Mouse (Mus musculus) midbrain, postnatal 0 days (tissue): ENCODE results near the gene Dmrtc2. TPM values are rescaled to one million over a fixed set of nuclear protein-coding genes. Genes with fewer than 3 reads are reported as not detected.

Experiments
- ATAC-seq: fragments of 200-750 bp; cut with Nextera tagmentation; 2 replicates; pipeline ENCODE4 v1.8.0; 2017; ENCODE audit warnings: moderate number of reproducible peaks, mild to moderate bottlenecking, moderate TSS enrichment, moderate library complexity; ENCODE audit not compliant: low FRiP score
- DNase-seq: peaks from one replicate; pipeline ENCODE4 v3.0.0-alpha.2; 2015; ENCODE audit warnings: low spot score
- H3K27ac ChIP-seq: fragments of 300-500 bp; sonication (generic); 2 replicates; pipeline ENCODE4 v1.5.1; 2014; ENCODE audit warnings: low read depth, mild to moderate bottlenecking, low read length, mixed read lengths
- H3K27me3 ChIP-seq: fragments of 300-500 bp; sonication (generic); 2 replicates; pipeline ENCODE4 v1.6.1; 2014; ENCODE audit warnings: low read length, control low read depth, mixed read lengths; ENCODE audit not compliant: insufficient read depth
- H3K36me3 ChIP-seq: fragments of 300-500 bp; sonication (generic); 2 replicates; pipeline ENCODE4 v1.6.1; 2014; ENCODE audit warnings: low read length, control low read depth, mixed read lengths; ENCODE audit not compliant: insufficient read depth
- H3K4me1 ChIP-seq: fragments of 300-500 bp; sonication (generic); 2 replicates; pipeline ENCODE4 v1.6.1; 2014; ENCODE audit warnings: mild to moderate bottlenecking, control low read depth, antibody characterized with exemption, low read length, mixed read lengths; ENCODE audit not compliant: insufficient read depth
- H3K4me2 ChIP-seq: fragments of 300-500 bp; sonication (generic); 2 replicates; pipeline ENCODE4 v1.6.1; 2014; ENCODE audit warnings: low read depth, mild to moderate bottlenecking, low read length, mixed read lengths; ENCODE audit not compliant: poor library complexity, severe bottlenecking
- H3K4me3 ChIP-seq: fragments of 300-500 bp; sonication (generic); 2 replicates; pipeline ENCODE4 v1.5.1; 2014; ENCODE audit warnings: low read depth, mild to moderate bottlenecking, low read length, moderate library complexity
- H3K9ac ChIP-seq: fragments of 300-500 bp; sonication (generic); replicated peaks from 2 replicates; pipeline ENCODE4 v1.6.1; 2014; ENCODE audit warnings: mild to moderate bottlenecking, low read length, moderate library complexity, mixed read lengths; ENCODE audit not compliant: poor library complexity, severe bottlenecking
- H3K9me3 ChIP-seq: fragments of 300-500 bp; sonication (generic); 2 replicates; pipeline ENCODE4 v1.6.1; 2016; ENCODE audit warnings: low read length, control low read depth
- CTCF ChIP-seq: IDR thresholded peaks from 2 replicates; pipeline ENCODE4 v1.5.1; 2016; ENCODE audit warnings: antibody characterized with exemption, mild to moderate bottlenecking
- WGBS: fragments of 180-500 bp; shearing (Covaris S2); extraction: QIAGEN DNeasy Blood & Tissue Kit; methylation state at CpG from one replicate; pipeline ENCODE4 v1.1.7; 2014; 5-methylcytosine and 5-hydroxymethylcytosine counted together
- polyA plus RNA-seq: library from polyadenylated mRNA; unstranded; fragments of >200 nt; fragmentation: Nextera tagmentation; extraction: Ambion mirVana; gene quantifications from 2 replicates; pipeline ENCODE4 v1.2.1, GENCODE M21; 2015
- total RNA-seq: library from RNA; depleted of rRNA; stranded (reverse); fragments of >200 nt; gene quantifications from 2 replicates; pipeline ENCODE4 v1.2.3, GENCODE M21; 2014

Gene Dmrtc2
- total and polyA plus RNA-seq, 2 experiments from 2014 or later, result 0.11 to 0.31 TPM

GRCm38 (mm10) chr7:24850899-24851303, 19.0 kb upstream of the Dmrtc2 start:
- Histone ChIP-seq H3K27me3 (no peaks in the 10 kb centered on the region), H3K36me3 (no peaks in the 10 kb centered on the region), H3K27ac (no peak overlapping the region), H3K4me1 (no peaks in the 10 kb centered on the region), H3K9me3 (no peaks in the 10 kb centered on the region), H3K4me3 (no peak overlapping the region), H3K9ac (no peak overlapping the region), H3K4me2 (no peak overlapping the region)
- 35% methylated on average over 6 of the region's 6 CpGs for WGBS
- ATAC-seq, result no peak
- DNase-seq, result no peak
- no peak for TF ChIP-seq CTCF

GRCm38 (mm10) chr7:24851596-24852325, 18.1 kb upstream of the Dmrtc2 start:
- no peak for TF ChIP-seq CTCF
- no peak overlapping the region for H3K4me2 ChIP-seq

GRCm38 (mm10) chr7:24852557-24853232, 17.2 kb upstream of the Dmrtc2 start:
- Histone ChIP-seq H3K27ac (no peak overlapping the region), H3K9ac (no peak overlapping the region), H3K4me3 (no peak overlapping the region), H3K27me3 (no peaks in the 10 kb centered on the region), H3K36me3 (no peaks in the 10 kb centered on the region), H3K4me2 (no peak overlapping the region), H3K9me3 (no peaks in the 10 kb centered on the region), H3K4me1 (no peaks in the 10 kb centered on the region)
- TF ChIP-seq CTCF, result no peak
- 73% methylated on average over 8 of the region's 8 CpGs for WGBS
- ATAC-seq, result no peak
- no peak for DNase-seq

More at GRCm38 (mm10) chr7:24851596-24852325, 18.1 kb upstream of the Dmrtc2 start:
- Histone ChIP-seq H3K4me1 (no peaks in the 10 kb centered on the region), H3K27me3 (no peaks in the 10 kb centered on the region), H3K27ac (no peak overlapping the region), H3K36me3 (no peaks in the 10 kb centered on the region), H3K4me3 (no peak overlapping the region), H3K9ac (no peak overlapping the region), H3K9me3 (no peaks in the 10 kb centered on the region)
- 86% methylated on average over 5 of the region's 5 CpGs for WGBS
- ATAC-seq (no peak), DNase-seq (no peak)

- Histone ChIP-seq H3K9me3 (no peaks in the 10 kb centered on the region), H3K36me3 (no peaks in the 10 kb centered on the region), H3K4me2 (no peak overlapping the region), H3K27me3 (no peaks in the 10 kb centered on the region), H3K27ac (no peak overlapping the region), H3K9ac (no peak overlapping the region), H3K4me1 (no peaks in the 10 kb centered on the region), H3K4me3 (no peak overlapping the region)
- ATAC-seq (no peak), DNase-seq (no peak)
- TF ChIP-seq CTCF, result no peak
Observed at GRCm38 (mm10) chr7:24853233-24853563, 16.7 kb upstream of the Dmrtc2 start.

GRCm38 (mm10) chr7:24853695-24854094, 16.2 kb upstream of the Dmrtc2 start:
- Histone ChIP-seq H3K27ac (no peak overlapping the region), H3K9me3 (no peaks in the 10 kb centered on the region), H3K4me1 (no peaks in the 10 kb centered on the region), H3K36me3 (no peaks in the 10 kb centered on the region), H3K4me3 (no peak overlapping the region), H3K27me3 (no peaks in the 10 kb centered on the region), H3K9ac (no peak overlapping the region), H3K4me2 (no peak overlapping the region)
- DNase-seq (no peak), ATAC-seq (no peak)
- no peak for TF ChIP-seq CTCF
- WGBS, result 45% methylated on average over 7 of the region's 7 CpGs

GRCm38 (mm10) chr7:24856460-24857120, 13.3 kb upstream of the Dmrtc2 start:
- Histone ChIP-seq H3K4me2 (no peak overlapping the region), H3K27me3 (no peaks in the 10 kb centered on the region), H3K36me3 (no peaks in the 10 kb centered on the region), H3K9me3 (no peaks in the 10 kb centered on the region), H3K4me3 (no peak overlapping the region), H3K27ac (no peak overlapping the region), H3K9ac (no peak overlapping the region), H3K4me1 (no peaks in the 10 kb centered on the region)
- TF ChIP-seq CTCF, result no peak
- 20% methylated on average over 6 of the region's 6 CpGs for WGBS
- ATAC-seq (no peak), DNase-seq (no peak)
